Mouse (Mus musculus): ENCODE data around the gene Gldn. TPM values are rescaled to one million over a fixed set of nuclear protein-coding genes. Genes with fewer than 3 reads are reported as not detected.

Gene Gldn
- 1 to 10 TPM; 5.5 to 7.5 TPM for total RNA-seq (2021)
- 0.88 and 1.1 TPM in 2 replicates for polyA plus RNA-seq (2012; rRNA removed)
- long read RNA-seq = 0 reads

DNA sequence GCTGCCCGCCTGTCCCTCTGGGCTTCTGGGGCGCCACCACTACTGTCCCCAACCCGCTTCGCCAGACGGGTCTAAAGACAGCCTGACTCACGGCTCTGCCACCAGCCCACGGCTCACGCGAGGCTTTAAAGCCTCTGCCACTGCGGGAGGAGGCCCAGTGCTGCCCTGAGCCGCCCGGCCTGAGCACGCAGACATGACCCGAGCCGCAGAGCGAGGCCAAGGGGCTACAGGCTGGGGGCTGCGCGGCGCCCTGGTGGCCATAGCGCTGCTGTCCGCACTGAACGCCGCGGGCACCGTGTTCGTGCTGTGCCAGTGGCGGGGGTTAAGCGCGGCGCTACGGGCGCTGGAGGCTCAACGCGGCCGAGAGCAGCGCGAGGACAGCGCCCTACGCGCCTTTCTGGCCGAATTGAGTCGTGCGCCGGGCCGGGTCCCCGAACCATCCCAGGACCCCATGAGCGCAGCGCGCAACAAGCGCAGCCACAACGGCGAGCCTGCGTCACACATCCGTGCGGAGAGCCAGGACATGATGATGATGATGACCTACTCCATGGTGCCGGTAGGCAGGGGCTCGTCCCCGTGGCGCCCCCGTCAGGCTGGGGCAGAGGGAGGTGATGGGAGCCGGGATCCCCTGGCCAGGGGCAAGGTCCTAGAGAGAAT is at the start of gene Gldn:
TSS of gene Gldn (plus strand) at position 156 of the 657 bp plus-strand sequence.
- peak; percentile 60 for DNase-seq

- no peak for DNase-seq
Measured at GRCm38 (mm10) chr9:54244869-54245665, 41.2 kb upstream of the Gldn start.

DNA sequence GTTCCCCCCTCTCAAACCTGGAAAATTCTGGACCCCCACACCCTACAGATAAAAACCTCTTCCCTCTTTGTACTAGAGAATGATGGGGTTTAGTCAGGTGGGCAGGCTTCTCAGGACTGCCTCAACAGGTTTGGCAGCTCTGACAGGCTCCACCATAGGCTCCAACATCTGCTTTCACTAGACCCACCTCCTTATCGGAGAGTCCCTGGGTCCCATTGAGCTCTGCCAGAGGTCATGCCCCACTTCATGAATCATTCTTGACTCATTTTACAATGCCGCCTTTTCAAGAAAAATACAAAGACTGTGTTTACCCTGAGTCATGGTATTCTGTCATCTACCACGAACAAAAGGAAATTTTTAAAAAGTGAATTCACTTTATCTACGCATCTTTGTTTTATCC is 21.5 kb upstream of the Gldn start:
- peak; percentile 20 for DNase-seq

- DNase-seq = no peak
Measured at GRCm38 (mm10) chr9:54268010-54268409, 18.3 kb upstream of the Gldn start, which contains the start of gene Cyp19a1. Gene Cyp19a1 (minus strand): TSS chr9:54268110.

- DNase-seq = no peak
Measured at GRCm38 (mm10) chr9:54269987-54270386, 16.3 kb upstream of the Gldn start.

- no peak for DNase-seq
Measured at GRCm38 (mm10) chr9:54270889-54271288, 15.4 kb upstream of the Gldn start.

DNA sequence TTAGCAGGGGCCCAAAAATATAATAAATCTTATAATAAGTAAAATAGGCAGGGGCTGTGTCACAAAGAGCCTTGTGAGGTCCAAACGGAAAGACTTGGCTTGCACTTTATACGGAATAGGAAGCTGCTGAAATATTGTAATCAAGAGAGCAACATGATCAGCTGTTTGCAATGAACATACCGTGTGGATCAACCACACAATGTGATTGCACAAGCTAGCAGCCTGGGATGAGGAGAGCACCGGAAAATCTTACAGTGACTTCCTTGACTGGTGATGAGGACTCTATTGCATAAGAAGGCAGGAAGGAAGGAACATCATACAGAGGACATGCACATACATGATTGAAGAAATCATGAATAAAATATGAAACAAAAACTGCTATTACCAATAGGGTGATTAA is 11.0 kb upstream of the Gldn start:
- DNase-seq = no peak

DNA sequence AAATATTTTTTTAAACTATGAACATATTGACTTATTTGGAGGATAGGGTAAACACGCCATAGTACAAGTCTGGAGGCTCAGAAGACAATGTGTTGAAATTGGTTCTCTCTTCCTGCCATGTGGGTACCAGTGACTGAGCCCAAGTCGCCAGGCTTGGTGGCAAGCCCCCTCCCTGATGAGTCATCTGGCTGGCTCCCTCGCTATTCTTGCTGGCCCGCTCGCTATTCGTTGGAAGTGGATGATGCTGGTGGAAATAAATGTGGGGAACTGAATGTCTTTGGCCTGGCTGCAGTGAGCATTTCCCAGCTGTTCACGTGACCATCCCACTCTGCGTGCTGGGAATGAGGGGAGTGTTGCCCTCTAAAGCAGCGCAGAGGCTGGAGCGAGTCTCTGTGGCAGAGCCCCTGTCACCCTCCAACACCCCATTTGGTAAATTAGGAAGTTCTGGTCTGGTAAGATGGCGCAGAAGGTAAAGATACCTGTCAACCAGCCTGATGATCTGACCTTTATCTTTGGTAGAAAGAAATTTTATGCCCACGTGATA is 7.2 kb upstream of the Gldn start:
- DNase-seq = no peak

GRCm38 (mm10) chr9:54287804-54288203 is 1.5 kb downstream of the Gldn start:
- no peak for DNase-seq

- no peak for DNase-seq
Measured at GRCm38 (mm10) chr9:54299389-54299788, 13.1 kb downstream of the Gldn start.

- DNase-seq = peak; percentile 20
Measured at GRCm38 (mm10) chr9:54299792-54300191, 13.5 kb downstream of the Gldn start.

DNA sequence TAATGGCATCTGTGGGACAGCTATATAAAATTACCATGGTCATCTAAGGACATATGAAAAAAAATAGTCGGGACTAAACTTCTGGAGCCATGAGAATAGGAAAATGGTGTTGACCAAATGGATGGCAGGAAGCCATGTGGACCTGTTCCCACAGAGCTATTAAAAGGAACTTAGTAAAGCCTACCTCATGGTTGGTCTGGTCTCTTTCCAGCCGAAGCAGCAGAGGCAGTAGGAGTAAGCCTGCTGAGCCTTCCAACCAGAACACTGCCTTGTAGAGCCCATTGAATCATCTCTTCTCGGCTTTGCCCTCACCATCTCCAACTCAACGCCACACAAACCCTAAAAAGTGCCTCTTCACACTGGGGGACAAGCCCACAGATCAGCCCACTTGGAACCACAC is 15.0 kb downstream of the Gldn start:
- no peak for DNase-seq

GRCm38 (mm10) chr9:54308209-54308608 is 21.9 kb downstream of the Gldn start:
- DNase-seq = no peak

- no peak for DNase-seq
Measured at GRCm38 (mm10) chr9:54308751-54309358, 22.6 kb downstream of the Gldn start.

GRCm38 (mm10) chr9:54316363-54316762 is 30.1 kb downstream of the Gldn start:
- no peak for DNase-seq

DNA sequence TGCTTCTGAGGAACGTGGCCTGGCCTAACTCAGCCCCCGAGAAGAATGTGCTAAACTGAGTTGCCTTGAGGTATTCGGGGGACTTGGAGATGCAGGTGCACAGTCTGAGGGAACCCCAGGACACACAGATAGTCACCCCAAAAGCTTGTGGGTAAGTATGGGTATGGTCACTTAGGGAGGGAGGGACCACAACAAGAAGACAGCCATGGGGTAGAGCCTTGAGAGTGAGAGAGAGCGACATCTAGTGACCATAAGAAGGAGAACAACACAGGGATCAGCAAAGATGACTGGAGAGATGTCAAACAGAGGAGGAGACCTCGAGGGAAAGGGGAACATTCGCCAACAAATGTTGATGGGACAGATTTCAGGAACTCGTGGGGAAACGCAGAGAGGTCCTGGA is 37.2 kb downstream of the Gldn start:
- DNase-seq = peak; percentile 11

DNA sequence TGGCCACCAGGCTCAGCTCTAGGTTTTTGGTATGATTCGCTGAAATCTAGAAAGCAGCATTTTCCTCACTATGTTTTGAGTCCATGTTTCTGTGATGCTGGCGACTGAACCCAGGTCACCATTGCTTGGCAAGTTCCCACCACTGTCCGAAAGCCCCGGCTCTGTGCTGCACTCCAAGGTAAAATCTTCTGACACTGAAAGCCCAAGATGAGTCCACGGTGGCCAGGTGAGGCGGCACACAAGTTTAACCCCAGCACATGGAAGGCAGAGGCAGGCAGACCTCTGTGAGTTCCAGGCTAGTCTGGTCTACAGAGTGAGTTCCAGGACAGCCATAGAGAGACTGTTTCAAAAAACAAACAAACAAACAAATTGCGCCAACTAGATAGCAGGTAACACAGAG is 42.9 kb downstream of the Gldn start:
- DNase-seq = no peak

DNA sequence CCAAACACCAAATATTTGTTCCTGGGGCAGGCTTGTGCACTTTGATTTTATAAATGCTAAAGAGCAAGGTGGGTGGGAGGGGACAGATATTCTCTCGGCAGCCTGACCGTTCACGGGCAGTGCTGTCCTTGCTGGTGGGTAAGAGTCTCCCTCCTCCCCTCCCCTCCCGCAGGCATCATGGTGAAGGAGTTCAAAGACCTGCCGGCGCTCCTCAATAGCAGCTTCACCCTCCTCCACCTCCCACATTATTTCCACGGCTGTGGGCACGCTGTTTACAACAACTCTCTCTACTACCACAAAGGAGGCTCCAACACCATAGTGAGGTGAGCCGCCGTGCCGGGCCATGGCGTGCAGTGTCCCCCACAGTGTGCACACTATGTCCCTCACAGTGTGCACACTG is 49.3 kb downstream of the Gldn start:
- no peak for DNase-seq

- DNase-seq = peak; percentile 37
Measured at GRCm38 (mm10) chr9:54336532-54337144, 50.4 kb downstream of the Gldn start.

GRCm38 (mm10) chr9:54342026-54342425 is 55.7 kb downstream of the Gldn start:
- no peak for DNase-seq

GRCm38 (mm10) chr9:54356756-54357155 is 70.5 kb downstream of the Gldn start:
- no peak for DNase-seq

Data from adrenal gland, adult 2 months (tissue).